Mouse (Mus musculus) adrenal gland, adult 8-10 months (tissue): ENCODE measurements around the gene Pex11a. TPM values are rescaled to one million over a fixed set of nuclear protein-coding genes. Genes with fewer than 3 reads are reported as not detected.
"Not testable (repeated sequence)": the region's sequence is repeated elsewhere in the genome, so short reads cannot be mapped to it uniquely, and the experiment has no call there.

Experiments
- DNase-seq: peaks from one replicate; pipeline ENCODE4 v3.0.0; 2022
- total RNA-seq, 4 experiments: library from RNA; stranded (reverse); gene quantifications; 2 replicates each; pipeline ENCODE4 v1.2.4; 2022

The Pex11a gene
- total RNA-seq: 10 to 100 TPM; 52.5 to 60.1 (median 54.5) TPM

DNA sequence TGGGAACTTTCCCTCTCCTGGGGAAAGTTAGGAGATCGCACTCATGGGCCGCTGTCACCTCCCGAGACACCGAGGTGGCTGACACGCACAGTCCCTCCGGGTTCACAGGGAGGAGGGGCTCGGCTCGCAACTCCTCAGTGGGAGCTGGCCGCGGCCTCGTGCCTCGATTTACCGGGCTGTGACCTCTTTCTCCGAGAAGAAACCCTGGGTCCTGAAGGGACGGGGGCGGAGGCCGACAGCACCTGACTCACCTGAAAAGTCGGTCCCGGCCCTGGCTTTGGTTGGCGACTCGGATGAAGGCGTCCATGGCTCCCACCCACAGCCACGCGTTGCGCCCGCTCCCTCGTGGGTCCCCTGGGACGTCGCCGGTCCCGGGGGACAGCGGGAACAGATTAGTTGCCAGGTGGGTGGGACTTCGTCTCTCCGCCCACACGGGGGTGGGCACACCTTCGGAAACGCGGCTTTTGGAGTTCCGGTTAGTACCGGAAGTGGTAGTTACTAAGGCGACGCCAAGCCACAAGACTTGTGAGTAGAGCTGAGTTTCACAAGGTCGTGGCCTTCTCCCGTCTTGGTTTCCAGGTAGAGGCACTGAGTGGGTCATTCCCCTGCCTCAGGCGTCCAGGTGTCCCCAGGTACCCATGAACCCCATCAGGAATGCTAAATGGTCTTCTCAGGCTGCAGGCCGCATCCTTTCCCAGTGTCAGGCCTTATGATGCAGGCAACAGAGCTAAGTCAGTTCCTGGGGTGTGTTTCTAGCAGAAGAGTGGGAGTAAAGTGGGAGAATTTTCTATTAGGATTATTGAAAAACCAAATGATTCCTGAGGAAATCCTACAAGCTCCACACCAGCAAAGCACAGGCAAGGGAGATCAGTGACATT, at the start of gene Pex11a, which contains the start of gene Wdr93:
Pex11a (minus strand) TSS at position 473 of the 878 bp plus-strand sequence.
Wdr93 (plus strand) TSS at position 505 of the 878 bp plus-strand sequence.
- DNase-seq: peak; percentile 85

DNA sequence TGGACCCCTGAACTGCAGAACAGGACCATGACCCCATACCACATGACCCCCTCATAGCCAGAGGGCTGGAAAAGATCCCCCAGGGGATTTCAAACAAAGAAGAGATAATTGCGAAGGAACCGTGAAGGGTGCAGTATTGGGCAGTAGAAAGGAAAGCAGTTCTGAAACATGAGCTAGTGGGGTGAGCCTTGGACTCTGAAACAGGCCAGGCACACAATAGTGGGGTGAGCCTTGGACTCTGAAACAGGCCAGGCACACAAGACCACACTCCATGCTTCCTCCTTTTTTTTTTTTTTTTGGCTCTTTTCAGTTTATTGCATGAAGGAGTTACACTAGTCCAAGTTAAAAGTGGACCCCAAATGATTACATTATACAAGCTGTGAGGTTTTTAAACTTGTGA, 46.9 kb upstream of the Pex11a start:
- not testable (repeated sequence) for DNase-seq

DNA sequence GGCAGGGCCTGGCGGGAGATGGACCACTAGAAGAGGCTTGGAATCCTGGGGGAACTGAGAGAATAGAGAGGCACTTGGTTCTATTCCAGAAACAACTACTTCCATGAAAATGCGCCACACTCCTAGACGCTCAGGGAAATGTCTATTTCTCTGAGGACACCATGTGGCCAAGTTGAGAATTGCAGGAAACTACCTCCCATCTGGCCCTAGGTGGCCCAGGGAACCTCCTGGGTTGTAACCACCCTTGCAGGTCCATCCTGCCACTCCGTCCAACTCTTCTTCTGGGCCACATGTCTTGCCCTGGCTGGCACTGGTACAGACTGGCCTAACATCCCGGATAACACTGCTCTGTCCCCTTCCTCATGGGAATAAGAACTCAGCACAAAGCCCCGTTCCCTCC, 43.4 kb upstream of the Pex11a start:
- DNase-seq: peak; percentile 47

DNA sequence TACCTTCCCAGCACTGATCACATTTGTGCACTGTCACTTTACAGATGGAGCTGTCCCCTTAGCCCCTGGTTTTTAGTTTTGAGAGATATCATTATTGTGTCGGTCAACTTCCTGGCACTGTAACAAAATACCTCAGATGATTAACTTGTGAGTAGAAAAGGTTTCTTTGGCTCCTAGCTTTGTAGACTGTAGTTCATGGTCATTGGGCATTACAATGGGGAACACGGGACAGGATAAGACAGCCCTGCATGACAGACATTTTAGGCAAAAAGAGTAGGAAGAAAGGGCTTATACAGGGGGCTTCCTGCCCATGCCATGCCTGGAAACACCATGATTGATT, 39.6 kb upstream of the Pex11a start:
- DNase-seq: no peak

DNA sequence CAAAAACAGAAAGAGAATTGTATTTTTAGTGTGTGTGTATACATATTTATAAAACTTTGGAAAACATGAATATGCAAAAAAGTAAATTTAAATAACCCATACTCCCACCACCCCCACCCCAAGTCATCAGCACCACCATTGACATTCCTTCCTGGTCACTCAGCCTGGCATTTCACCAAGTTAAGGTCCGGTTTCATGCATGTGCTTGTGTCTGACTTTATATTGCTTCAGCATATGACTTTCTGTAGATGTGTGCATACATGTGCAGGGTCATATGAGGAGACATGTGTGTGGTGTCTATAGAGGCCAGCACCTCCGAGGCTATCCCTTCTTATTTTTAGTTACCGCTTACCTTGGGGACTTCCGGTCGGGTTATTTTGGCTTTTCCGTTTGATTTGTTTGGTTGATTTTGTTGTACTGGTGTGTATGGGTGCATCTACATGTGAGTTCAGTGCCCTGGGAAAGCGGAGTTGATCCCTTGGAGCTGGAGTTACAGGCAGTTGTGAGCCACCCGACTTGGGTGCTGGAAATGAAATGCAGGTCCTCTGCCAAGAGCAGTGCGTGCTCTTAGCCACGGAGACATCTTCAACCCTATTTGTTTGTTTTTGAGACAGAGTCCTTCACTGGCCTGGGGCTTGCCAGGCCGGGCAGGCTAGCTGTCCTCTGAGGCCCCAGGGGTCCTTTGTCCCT, 39.0 kb upstream of the Pex11a start:
- DNase-seq: no peak

DNA sequence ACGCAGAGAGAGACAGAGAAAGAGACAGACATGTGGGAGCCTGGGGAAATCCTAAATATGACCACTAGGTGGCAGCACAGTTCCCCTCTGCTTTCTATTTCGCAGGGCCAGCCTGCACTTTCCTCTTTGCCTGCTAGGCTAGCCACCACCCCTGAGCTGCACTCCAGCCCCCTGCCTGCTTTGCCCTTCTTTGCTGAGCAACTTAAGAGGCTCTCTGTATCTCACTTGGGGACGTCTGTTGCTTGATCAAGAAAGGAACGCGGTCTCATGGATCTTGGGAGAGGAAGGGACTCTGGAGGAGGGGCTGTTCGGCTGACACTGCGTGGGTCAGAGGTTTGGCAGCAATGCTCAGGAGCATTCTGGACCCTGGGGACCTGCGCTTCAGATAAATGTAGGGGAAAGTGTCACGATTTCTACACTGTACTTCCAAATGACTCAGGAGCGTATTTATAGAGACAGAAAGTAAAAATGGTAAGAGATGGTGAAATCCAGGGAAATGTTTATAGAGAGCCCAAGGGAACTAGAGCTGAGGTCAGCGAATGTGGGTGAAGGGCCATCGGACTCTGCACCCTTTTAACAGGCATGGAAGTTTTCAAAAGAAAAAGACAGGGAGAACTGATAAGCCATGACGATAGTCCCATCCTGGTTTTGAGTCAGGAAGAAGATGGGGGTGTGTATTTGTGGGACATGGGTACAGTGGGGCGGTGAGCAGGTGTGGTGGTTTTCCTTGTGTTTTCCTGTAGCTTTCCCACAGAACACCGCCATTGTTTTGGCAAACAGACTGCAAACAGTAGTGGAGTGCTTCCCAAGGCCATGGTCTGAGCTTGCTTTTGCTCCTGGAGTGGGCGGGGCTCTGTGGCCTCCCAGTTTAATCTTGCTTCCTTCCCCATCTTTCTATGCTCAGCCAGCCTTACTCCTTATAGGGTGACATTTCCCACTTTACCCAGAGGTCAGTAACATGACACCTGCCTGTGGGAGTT, 38.0 kb upstream of the Pex11a start:
- peak; percentile 65 for DNase-seq

DNA sequence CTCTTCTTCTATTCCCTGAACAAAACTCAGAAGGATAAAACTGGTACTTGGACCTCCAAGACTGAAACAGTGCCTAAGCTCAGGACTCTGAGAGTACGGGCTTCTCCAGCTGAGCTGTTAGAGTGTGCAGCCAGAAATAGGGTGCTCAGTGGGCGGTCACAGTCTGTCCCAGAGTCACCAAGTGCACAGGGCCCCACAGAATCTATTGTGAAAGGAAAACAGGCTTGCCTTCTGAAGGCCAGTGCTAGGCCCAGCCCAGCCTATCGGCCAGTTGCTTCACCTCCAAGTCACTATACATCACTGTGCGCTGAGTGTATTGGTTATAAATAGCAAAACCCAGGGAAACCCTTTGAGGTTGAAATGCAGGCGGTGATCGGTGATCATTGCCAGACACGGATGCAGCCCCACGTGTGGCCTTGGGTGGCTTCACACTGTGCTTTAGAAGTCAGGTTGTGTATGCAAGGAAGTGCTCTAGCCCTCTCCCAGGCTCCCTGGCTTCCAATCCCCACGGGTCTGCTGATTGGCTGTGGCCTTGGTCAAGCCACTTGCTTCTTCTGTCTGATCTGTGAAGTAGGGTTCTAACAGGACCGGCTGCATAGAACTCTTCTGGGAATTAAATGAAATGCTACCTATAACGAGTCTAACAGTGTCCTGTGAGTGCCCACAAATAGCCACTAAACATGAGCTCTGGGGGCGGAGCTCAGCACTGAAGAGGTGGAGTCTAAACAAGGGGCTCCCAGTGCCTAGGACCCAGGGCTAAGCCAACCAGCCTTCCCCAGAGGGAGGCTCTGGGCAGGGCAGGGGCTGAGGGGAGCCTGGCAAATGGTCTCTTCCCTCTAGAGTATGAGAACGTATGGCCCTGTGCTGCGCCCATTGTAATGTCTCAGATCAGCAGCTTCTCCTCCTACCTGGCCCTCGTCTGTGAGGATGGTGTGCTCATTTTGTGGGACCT, 28.9 kb upstream of the Pex11a start:
- DNase-seq: no peak

DNA sequence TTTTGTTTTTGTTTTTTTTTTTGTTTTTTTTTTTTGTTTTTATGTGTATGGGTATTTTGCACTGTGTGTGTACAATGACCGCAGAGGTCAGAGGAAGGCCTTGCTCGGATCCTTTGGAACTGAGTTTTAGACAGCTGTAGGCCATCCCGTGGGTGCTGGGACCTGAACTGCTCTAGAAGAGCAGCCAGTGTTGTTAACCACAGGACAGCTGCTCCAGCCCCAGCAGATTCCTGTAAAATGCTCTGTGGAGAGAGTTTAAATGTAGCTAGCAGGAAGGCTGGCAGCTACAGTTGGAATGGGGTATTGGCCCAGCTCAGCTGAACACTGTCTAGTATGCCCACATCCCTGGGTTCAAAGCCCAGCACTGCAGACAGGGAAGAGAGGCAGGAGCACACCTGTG, 26.7 kb upstream of the Pex11a start:
- no peak for DNase-seq

DNA sequence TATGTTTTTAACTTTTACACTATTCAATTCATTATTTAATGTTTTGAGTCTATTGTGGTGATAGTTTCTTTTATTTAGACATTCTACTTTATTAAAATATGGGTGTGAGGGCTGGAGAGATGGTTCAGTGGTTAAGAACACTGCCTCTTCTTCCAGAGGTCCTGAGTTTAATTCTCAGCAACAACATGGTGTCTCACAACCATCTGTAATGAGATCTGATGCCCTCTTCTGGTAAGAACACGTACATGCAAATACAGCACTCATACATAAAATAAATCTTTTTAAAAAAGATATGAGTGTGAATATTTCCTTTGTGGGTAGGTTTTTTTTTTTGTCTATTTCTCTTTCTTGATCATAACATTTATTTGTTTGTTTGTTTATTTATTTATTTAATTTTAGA, 23.1 kb upstream of the Pex11a start:
- DNase-seq: no peak

DNA sequence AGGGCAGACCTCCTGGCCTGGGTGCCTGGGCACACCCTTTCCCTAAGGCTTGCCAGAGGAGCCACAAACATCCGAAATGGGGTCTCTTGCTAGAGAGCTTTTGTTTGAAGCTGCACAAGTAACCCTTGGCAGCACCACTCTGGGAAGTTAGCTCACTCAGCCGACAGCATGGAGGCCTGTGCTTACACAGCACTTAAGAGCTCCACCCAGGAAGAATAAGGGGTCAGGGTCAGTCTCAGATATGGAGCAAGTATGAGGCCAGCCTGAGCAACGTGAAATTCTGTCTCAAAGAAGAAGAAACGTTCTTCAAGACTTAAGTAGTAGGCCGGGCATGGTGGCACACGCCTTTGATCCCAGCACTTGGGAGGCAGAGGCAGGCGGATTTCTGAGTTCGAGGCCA, 19.2 kb upstream of the Pex11a start:
- no peak for DNase-seq

DNA sequence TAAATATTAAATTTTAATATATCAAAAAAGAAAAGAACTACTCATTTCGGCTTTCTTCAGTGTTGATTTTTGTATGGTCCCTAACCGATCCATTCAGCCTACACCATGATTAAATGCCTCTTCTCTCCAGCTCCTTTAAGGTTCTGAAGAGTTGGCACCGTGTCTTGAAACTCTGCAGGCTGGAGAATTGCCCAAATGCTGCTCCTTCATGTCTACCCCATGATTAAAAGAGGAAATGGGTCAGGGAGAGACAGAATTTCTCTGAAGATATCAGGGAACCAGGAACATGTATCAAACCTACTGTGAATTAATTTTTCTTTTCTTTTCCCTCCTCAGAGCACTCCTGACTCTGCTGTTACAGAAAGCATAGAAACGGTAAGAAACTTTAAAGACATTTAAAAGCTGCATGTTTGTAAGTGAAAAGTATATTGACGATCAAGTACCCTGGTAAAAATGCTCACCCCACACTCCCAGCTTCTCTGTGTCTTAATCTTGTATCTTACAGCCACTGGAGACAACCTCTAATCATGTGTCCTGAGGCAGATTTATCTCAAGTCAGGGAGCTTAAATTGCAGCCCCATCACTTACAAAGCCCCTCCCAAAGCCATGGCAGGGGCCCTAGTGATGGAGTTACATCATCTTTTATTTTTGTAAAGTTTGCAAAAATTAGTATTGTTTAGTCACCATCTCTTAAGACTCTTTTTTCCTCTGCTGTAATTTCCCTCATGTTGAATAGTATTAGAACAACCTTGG, 18.4 kb upstream of the Pex11a start:
- DNase-seq: no peak

DNA sequence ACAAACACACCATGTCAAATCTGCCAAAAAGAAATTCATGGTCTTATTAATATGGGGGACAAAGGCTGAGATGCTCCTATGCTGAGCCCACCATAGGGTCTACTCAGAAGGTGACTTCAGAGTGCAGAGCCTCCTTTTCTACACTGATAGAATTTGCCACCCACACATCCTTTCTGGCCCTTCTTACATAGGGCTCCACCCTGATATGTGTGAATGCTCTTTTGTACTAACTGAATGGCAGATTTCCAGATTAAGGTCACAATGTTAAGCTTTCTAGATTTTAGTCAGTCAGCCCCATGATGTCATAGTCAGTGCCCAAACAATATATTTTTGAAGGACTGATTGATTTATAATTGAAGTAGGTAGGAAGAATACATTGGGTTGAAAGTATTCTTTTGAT, 16.8 kb upstream of the Pex11a start:
- no peak for DNase-seq

DNA sequence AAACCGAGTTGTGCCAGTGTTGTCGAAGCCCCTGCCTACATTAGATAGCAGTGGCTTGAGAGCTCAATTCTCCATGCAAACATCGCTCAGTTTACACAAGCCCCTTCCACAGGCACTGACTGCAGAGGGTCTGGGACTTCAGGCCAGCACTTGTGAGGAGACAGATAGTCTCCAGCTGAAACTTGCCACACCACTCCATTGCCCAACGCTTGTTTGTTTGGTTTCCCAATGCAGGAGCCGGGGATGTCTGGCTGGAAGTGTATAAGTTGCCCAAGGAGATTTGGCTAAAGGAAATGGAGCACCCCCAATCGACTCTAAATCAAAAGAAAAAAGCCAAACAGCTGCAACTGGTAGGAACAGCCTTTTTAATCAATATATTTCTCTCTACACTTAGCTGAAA, 15.2 kb upstream of the Pex11a start:
- DNase-seq: peak; percentile 60

DNA sequence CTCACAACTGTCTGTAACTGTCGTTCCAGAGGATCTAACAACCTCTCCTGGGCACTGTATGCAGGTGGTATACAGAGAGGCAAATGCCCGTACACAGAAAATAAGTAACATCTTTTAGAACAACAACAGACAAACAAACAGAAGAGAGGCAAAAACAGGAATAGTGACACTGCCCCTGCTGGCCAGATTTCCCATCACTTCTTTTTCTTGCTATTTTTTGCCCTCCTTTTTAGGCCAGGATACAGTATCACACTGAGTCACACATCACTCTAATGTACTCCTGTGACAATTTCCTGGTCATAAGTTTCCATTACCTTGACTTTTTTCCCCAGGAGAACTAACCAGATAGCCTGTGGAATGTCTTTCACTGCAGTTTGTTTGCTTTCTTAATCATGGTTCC, 13.4 kb upstream of the Pex11a start:
- DNase-seq: no peak

DNA sequence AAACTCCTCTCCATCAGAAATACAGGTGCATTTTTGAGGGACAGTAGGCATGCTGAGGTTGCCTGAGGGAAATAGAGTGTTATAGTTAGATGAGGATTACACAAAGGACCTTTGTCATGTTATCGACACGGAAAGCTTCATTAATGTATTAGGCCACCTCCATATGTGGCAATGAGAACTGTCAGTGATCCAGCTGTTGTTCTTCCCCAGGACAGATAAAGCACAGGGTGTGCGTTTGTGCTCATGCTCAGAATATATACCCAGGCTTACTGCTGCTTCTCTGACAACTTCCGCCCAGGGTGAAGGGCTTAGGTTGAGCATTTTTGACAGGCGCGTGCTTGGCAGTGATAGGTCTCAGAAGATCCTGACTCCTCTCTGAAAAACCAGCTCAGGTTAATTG, 6.6 kb upstream of the Pex11a start:
- no peak for DNase-seq

DNA sequence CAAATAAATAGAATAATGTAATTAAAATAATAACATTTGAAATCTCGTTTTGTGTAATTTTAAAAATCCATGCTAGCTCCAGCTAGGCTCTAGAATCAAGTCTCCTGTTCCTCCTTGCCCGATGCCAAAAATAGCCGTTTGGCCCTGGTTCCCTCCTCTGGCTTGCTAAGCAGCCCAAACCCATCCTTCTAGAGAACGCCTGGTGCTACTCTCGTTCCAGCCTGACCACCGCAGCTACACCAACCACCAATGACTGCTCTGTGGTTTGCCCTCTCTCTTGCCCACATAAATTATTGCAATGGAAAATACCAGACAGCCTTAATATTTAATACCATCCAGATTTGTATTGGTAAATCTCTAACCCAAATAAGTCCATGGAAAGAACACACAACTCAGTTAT, 4.7 kb upstream of the Pex11a start:
- DNase-seq: no peak

DNA sequence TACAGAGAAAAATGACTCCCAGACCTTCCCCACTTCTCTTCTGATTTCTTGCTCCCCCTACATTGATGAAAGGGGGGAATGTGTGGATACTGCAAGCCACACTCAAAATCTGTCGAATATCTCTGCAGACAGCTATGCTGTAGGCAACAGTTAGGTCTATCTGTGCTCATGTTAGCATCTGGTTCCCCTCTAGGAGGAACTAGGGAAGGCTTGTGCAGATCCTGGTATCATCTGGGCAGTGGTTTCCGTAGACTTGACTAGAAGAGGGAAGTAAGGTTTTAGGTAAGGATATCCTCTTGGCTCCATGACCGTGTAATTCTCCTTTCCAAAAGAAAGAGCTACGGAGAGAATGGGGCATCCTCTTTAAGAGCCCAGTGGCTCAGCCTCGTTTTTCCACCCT, 1.7 kb upstream of the Pex11a start:
- no peak for DNase-seq

DNA sequence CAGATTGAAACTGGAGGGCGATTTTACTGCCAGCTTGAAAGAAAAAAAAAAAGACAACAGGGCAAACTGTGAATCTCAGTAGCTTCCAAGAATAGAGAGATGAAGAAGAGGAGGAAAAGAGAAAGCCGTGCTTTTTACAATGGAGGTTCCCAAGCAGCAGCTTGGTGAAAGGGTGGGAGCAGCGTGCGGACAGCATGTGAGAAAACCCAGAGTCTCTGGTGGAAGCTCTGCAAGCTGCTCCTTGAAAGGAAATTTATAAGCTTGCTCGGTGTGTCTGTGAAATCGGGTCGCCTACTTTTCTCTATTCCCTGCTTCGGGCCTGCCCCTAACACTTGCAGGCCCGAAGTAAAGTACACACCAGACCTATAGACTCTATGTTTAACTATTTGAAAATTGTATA, 1.1 kb upstream of the Pex11a start:
- no peak for DNase-seq

DNA sequence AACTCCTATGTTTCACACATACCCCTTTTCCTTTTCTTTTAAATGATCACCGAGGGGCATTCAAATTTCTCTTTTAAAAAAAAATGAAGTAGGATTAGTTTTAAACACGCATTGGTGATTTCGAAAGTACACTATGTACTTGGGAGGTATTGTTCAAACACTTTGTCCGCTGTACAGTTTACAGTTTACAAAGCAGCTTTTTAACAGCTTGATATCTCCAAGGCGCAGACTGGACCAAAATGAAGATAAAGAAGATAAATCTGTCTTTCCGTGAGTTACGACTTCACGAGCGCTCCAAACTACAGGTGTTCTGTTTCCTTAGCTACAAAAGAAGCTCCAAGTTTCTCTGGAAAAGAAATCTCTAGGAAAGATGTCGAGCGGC, 663 bp downstream of the Pex11a start:
- DNase-seq: no peak

DNA sequence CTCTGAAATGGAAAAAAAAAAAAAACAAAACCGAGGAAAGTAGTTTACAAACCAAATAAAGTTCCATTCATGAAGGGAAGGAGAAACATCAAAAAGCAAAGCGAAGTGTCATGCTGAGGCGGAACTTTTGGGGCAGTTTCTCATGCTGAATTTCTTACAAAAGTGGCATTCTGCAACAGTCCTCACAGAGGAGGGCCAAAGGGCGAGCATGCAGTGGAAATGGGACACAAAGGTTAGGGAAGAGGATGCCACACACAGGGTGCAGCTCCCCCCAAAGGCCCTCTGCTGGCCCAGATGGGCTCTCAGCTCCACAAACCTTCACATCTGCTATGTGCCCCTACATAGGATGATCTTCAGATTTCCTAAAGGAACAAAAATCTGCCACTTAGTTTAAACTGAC, 2.7 kb downstream of the Pex11a start:
- DNase-seq: no peak

DNA sequence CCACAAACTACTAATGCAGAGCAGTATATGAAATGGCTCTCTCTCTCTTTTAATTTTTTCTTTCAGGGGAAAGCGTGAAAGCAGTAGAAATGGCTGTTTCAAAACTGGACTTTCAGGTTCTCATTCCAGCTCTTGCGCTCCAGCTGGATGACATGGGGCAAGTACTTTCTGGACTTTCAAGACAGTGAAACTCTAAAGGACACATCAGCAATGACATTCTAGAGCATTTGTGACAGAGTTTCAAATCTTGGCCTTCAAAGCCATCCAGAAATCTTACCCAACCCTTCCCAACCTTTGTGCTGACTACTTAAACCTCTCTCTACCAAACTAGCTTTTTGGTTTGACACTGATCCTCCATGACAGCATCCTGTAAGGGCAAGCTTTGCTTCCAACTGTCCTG, 4.0 kb downstream of the Pex11a start:
- DNase-seq: no peak
